9 mouse cellular contexts compared by ENCODE assay signal in the genomic region with DNA sequence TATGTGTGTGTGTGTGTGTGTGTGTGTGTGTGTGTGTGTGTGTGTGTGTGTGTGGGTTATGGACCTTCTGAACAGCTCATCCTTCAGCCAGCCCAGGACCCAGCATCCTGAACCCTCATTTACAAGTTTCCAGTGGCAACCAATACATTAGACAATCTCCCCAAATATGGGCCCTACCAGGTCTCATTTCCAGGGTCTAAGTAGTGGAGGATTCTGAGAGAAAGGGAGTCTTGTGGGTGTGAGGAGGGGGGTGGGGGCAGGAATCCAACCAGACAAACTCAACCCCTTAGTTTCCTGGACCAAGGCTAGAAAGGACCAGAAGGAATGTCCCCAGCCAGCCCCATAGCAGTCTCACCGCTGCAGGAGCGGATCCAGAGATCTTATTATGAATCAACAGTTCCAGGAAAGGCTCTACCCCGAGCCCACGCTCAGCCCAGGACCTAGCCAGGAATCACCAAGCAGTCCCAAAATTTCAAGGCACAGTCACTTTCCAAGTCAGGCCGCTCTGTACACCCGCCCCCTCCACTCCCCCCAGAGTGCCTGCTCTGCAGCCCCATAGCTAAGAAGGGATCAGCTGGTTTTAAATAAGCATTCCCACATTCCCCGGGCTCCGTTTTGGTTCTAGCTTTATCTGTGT. TPM values are rescaled to one million over a fixed set of nuclear protein-coding genes. Genes with fewer than 3 reads are reported as not detected.
A peak's percentile ranks its signal among the peaks of the same experiment; 100 is the strongest.
DNase-seq lines count a peak whose midpoint lies in the region; ATAC-seq and TF ChIP-seq lines count a peak whose summit lies in the region.
"Had no signal": no experiment of that assay in that cellular context is flagged by ENCODE, and none has a peak within 500 bp of the region (broad histone marks: within the 10 kb centered on the region; RNA-seq: fewer than 3 reads in every experiment).

No protein-coding gene starts in this region.

- H3K27me3 ChIP-seq in kidney, postnatal 0 days (ENCODE audit: insufficient read depth, low read length): no peaks in the 10 kb centered on the region
- H3K27me3 ChIP-seq in embryonic facial prominence, embryonic 13.5 days: no peaks in the 10 kb centered on the region

- H3K36me3 ChIP-seq in kidney, postnatal 0 days (ENCODE audit: insufficient read depth, low read length): no peaks in the 10 kb centered on the region
- H3K36me3 ChIP-seq in embryonic facial prominence, embryonic 13.5 days: no peaks in the 10 kb centered on the region
- H3K36me3 ChIP-seq: G1E had no signal

- DNase-seq in kidney, postnatal 0 days (ENCODE audit: low spot score): peak; percentile 63
- no peak for DNase-seq in kidney, postnatal 14 days
- peak; percentile 47 for DNase-seq in heart, postnatal 4 days
- DNase-seq in lung, postnatal 36 days: peak; percentile 28
- DNase-seq in layer of hippocampus, adult 8-10 months (ENCODE audit: low spot score in 2 of 2): no peak
- DNase-seq in adrenal gland, postnatal 10 days: no peak
- DNase-seq in embryo, embryonic 10.5 days (ENCODE audit: low spot score): no peak

- no peak overlapping the region for H3K9ac ChIP-seq in kidney, postnatal 0 days (ENCODE audit: low read depth, low read length)
- peak overlapping the region; percentile 58 for H3K9ac ChIP-seq in embryonic facial prominence, embryonic 13.5 days

- peak; percentile 4; the same call in 1 of the 2 replicates for ATAC-seq in kidney, postnatal 0 days (replicated peaks; ENCODE audit: low FRiP score, low read depth)
- ATAC-seq in embryonic facial prominence, embryonic 13.5 days (ENCODE audit: insufficient number of reproducible peaks, insufficient read depth, low FRiP score, low TSS enrichment, low read depth): no peak

- no peaks in the 10 kb centered on the region for H3K9me3 ChIP-seq in kidney, postnatal 0 days (replicated peaks; ENCODE audit: low read length)
- H3K9me3 ChIP-seq in embryonic facial prominence, embryonic 13.5 days: no peaks in the 10 kb centered on the region
- H3K9me3 ChIP-seq: G1E had no signal

- H3K4me2 ChIP-seq in kidney, postnatal 0 days (ENCODE audit: low read length): no peak overlapping the region
- peak overlapping the region; percentile 39 for H3K4me2 ChIP-seq in embryonic facial prominence, embryonic 13.5 days

- TF ChIP-seq CTCF in kidney, postnatal 0 days (IDR thresholded peaks at IDR 0.05; ENCODE audit: low read depth): no peak

- peak overlapping the region; percentile 83 for H3K27ac ChIP-seq in kidney, postnatal 0 days
- peak overlapping the region; percentile 100 for H3K27ac ChIP-seq in embryonic facial prominence, embryonic 13.5 days

- WGBS in kidney, postnatal 0 days: 52% methylated on average over 8 of the region's 8 CpGs
- WGBS in embryonic facial prominence, embryonic 13.5 days: 28% methylated on average over 8 of the region's 8 CpGs

- H3K4me3 ChIP-seq in kidney, postnatal 0 days (replicated peaks; ENCODE audit: low read depth, low read length): no peak overlapping the region
- H3K4me3 ChIP-seq in embryonic facial prominence, embryonic 13.5 days: no peak overlapping the region

- H3K4me1 ChIP-seq in kidney, postnatal 0 days (replicated peaks; ENCODE audit: insufficient read depth, low read length): peaks cover 41% of the 10 kb centered on the region
- peaks cover 83% of the 10 kb centered on the region for H3K4me1 ChIP-seq in embryonic facial prominence, embryonic 13.5 days

RNA-seq across cellular contexts. Expression of gene Atp23, which starts 30.1 kb away (rescaled TPM):
- polyA plus RNA-seq in kidney, postnatal 0 days (2015; fragmentation: Nextera tagmentation; extraction: Ambion mirVana): 20.5 and 22.6 TPM in 2 replicates
- 19.7 and 19.9 TPM in 2 replicates for polyA plus RNA-seq in embryonic facial prominence, embryonic 13.5 days (2015; fragmentation: Nextera tagmentation; extraction: Ambion mirVana)
- total RNA-seq in heart, postnatal 4 days (2021): 1 to 10 TPM; 3.7 to 3.9 TPM
- 10 to 100 TPM in 3 of 4 experiments, 1 to 10 TPM in 1; 7.5 to 11.2 (median 10.5) TPM for total RNA-seq in layer of hippocampus, adult 8-10 months (2022)
- total RNA-seq in adrenal gland, postnatal 10 days (2021): 10 to 100 TPM in 1 of 2 experiments, 1 to 10 TPM in 1; 7.4 to 11.3 TPM

RNA-seq across cellular contexts. Expression of gene Ctdsp2, which starts 47.3 kb away (rescaled TPM):
- polyA plus RNA-seq in kidney, postnatal 0 days (2015; fragmentation: Nextera tagmentation; extraction: Ambion mirVana): 62.4 and 68.5 TPM in 2 replicates
- 84.8 and 87.4 TPM in 2 replicates for polyA plus RNA-seq in embryonic facial prominence, embryonic 13.5 days (2015; fragmentation: Nextera tagmentation; extraction: Ambion mirVana)
- total RNA-seq in heart, postnatal 4 days (2021): 100 to 1,000 TPM; 132 to 136 TPM
- total RNA-seq in layer of hippocampus, adult 8-10 months (2022): 100 to 1,000 TPM; 104 to 120 (median 111) TPM
- 100 to 1,000 TPM; 137 to 168 TPM for total RNA-seq in adrenal gland, postnatal 10 days (2021)

Comparison
In these comparisons a context has a peak if more than half of its experiments do, and no peak if none do; other contexts are left out.
1. DNase-seq: peak in kidney, postnatal 0 days (single experiment), heart, postnatal 4 days (single experiment) and lung, postnatal 36 days (single experiment); none in kidney, postnatal 14 days (single experiment), layer of hippocampus, adult 8-10 months (0 of 2), adrenal gland, postnatal 10 days (single experiment) and embryo, embryonic 10.5 days (single experiment).